Mouse (Mus musculus) urinary bladder, postnatal 0 days (tissue): ENCODE measurements around the gene Nxf1. TPM values are rescaled to one million over a fixed set of nuclear protein-coding genes. Genes with fewer than 3 reads are reported as not detected.

Experiments
- microRNA-seq: library from miRNA; unstranded; fragments of <30 nt; microRNA quantifications from one replicate; pipeline ENCODE4, GENCODE M21; 2016
- polyA plus RNA-seq: library from polyadenylated mRNA; unstranded; fragments of >200 nt; fragmentation: Nextera tagmentation; extraction: Ambion mirVana; gene quantifications from 2 replicates; pipeline ENCODE4 v1.2.1, GENCODE M21; 2015

The Nxf1 gene
- polyA plus RNA-seq, 1 experiment from 2014 or later, result 59.7 TPM

Small RNA genes within 50 kb of the gene (microRNA-seq; reads per million reads assigned to microRNA genes)
- not detected for gene Mir6992

Other genes with a start within 250 kb of the Nxf1 start
- not detected in 2 replicates for gene Slc22a8, start 165.8 kb upstream of the Nxf1 start, polyA plus RNA-seq
- not detected in 2 replicates for gene Slc22a6, start 139.0 kb upstream of the Nxf1 start, polyA plus RNA-seq
- 0.02 and 0.11 TPM in 2 replicates for gene Chrm1, start 93.3 kb upstream of the Nxf1 start, polyA plus RNA-seq
- 91.8 and 105 TPM in 2 replicates for gene Slc3a2, start 33.7 kb upstream of the Nxf1 start, polyA plus RNA-seq
- gene Wdr74, start 21.2 kb upstream of the Nxf1 start, polyA plus RNA-seq, result 53.3 and 53.8 TPM in 2 replicates
- gene 1700092M07Rik, start 16.4 kb upstream of the Nxf1 start, polyA plus RNA-seq, result 0.46 and 1.1 TPM in 2 replicates
- gene Stx5a, start 15.7 kb upstream of the Nxf1 start, polyA plus RNA-seq, result 78.0 and 83.1 TPM in 2 replicates
- 119 and 130 TPM in 2 replicates for gene Tmem223, start 13.9 kb downstream of the Nxf1 start, polyA plus RNA-seq
- gene Tmem179b, start 17.4 kb downstream of the Nxf1 start, polyA plus RNA-seq, result 60.2 and 82.2 TPM in 2 replicates
- gene Taf6l, start 29.3 kb downstream of the Nxf1 start, polyA plus RNA-seq, result 10.3 and 11.8 TPM in 2 replicates
- gene Polr2g, start 41.5 kb downstream of the Nxf1 start, polyA plus RNA-seq, result 86.5 and 92.5 TPM in 2 replicates
- gene Zbtb3, start 45.5 kb downstream of the Nxf1 start, polyA plus RNA-seq, result 2.0 and 2.7 TPM in 2 replicates
- 22.0 and 26.5 TPM in 2 replicates for gene Ttc9c, start 62.3 kb downstream of the Nxf1 start, polyA plus RNA-seq
- gene Hnrnpul2, start 62.9 kb downstream of the Nxf1 start, polyA plus RNA-seq, result 3.1 and 3.3 TPM in 2 replicates
- gene AC129217.1, start 72.7 kb downstream of the Nxf1 start, polyA plus RNA-seq, result not detected in 2 replicates
- 45.3 and 49.0 TPM in 2 replicates for gene Bscl2, start 80.4 kb downstream of the Nxf1 start, polyA plus RNA-seq
- gene Gng3, start 82.1 kb downstream of the Nxf1 start, polyA plus RNA-seq, result 0.31 and 0.96 TPM in 2 replicates
- gene Lrrn4cl, start 93.7 kb downstream of the Nxf1 start, polyA plus RNA-seq, result 9.4 and 10.6 TPM in 2 replicates
- 166 and 171 TPM in 2 replicates for gene Ubxn1, start 114.4 kb downstream of the Nxf1 start, polyA plus RNA-seq
- 49.7 and 50.5 TPM in 2 replicates for gene Uqcc3, start 123.8 kb downstream of the Nxf1 start, polyA plus RNA-seq
- 34.0 and 39.1 TPM in 2 replicates for gene Lbhd1, start 126.7 kb downstream of the Nxf1 start, polyA plus RNA-seq
- gene Gm49403, start 126.9 kb downstream of the Nxf1 start, polyA plus RNA-seq, result not detected in 2 replicates
- gene 1810009A15Rik, start 131.8 kb downstream of the Nxf1 start, polyA plus RNA-seq, result 43.6 and 48.9 TPM in 2 replicates
- not detected in 2 replicates for gene Gm49416, start 131.9 kb downstream of the Nxf1 start, polyA plus RNA-seq
- 17.3 and 17.5 TPM in 2 replicates for gene Ints5, start 135.9 kb downstream of the Nxf1 start, polyA plus RNA-seq
- 33.1 and 33.2 TPM in 2 replicates for gene Ganab, start 141.0 kb downstream of the Nxf1 start, polyA plus RNA-seq
- 24.3 and 24.5 TPM in 2 replicates for gene B3gat3, start 163.3 kb downstream of the Nxf1 start, polyA plus RNA-seq
- 3.6 and 4.3 TPM in 2 replicates for gene Rom1, start 172.3 kb downstream of the Nxf1 start, polyA plus RNA-seq
- gene Eml3, start 172.5 kb downstream of the Nxf1 start, polyA plus RNA-seq, result 22.1 and 22.6 TPM in 2 replicates
- gene Mta2, start 184.8 kb downstream of the Nxf1 start, polyA plus RNA-seq, result 63.5 and 67.4 TPM in 2 replicates
- 13.0 and 13.9 TPM in 2 replicates for gene Tut1, start 196.8 kb downstream of the Nxf1 start, polyA plus RNA-seq
- gene Eef1g, start 210.0 kb downstream of the Nxf1 start, polyA plus RNA-seq, result 257 TPM in 2 replicates
- gene Ahnak, start 232.2 kb downstream of the Nxf1 start, polyA plus RNA-seq, result 99.1 and 107 TPM in 2 replicates